Mouse (Mus musculus): ENCODE measurements at regions not wholly inside any gene's neighbourhood (a gene's known extent, or its start where the extent isn't known, plus 50 kb on each side); places are given as distances from the start of the nearest gene placed in this dataset.

DNA sequence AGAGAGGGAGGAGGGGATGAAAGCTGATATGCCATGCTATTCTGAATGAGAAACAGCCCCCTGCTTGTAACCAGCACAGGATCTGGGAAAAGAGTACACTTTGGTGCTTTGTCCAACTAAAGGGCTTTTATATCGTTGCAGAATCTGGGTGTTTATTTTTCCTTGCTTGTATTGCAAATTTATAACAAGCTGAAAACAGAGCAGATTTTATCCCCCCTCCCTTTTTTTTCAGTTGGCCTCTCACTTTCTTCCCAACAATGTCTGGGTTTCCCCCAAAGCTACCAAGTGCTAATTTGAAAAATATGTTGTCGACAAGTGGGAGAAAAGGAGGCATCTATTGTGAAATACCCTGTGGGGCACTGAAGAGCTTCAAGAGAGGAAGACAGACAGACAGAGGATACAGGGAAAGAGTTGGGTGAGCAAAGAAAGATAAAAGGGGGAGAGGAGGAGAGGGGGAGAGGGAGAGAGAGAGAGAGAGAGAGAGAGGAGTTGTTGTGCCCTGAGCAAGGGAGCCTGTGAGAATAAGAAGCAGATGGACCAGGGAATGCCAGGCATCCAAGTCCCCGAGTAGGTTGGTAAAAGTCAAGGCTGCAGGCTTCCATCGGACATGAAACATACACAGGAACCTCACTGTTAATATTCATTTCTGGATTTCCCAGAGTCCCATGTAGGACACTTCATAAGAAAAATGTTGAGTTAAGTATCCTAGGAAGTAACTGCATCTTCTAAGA, 269.5 kb downstream of the Tmem38b start:
- Histone ChIP-seq H3K9ac (replicated peaks) (no peak overlapping the region), H3K27ac (peak overlapping the region; percentile 72), H3K27me3 (no peaks in the 10 kb centered on the region), H3K4me1 (replicated peaks) (peaks cover 22% of the 10 kb centered on the region), H3K4me3 (replicated peaks) (no peak overlapping the region), H3K36me3 (no peaks in the 10 kb centered on the region), H3K4me2 (no peak overlapping the region), H3K9me3 (no peaks in the 10 kb centered on the region)
- WGBS: 25% methylated on average over 4 of the region's 4 CpGs
- ATAC-seq (ENCODE audit: insufficient number of reproducible peaks, insufficient read depth, low FRiP score, low TSS enrichment, low read depth): no peak

GRCm38 (mm10) chr4:54097543-54097942, 271.7 kb downstream of the Tmem38b start:
- Histone ChIP-seq H3K4me3 (replicated peaks) (no peak overlapping the region), H3K4me2 (no peak overlapping the region), H3K4me1 (replicated peaks) (peaks cover 22% of the 10 kb centered on the region), H3K27me3 (no peaks in the 10 kb centered on the region), H3K9me3 (no peaks in the 10 kb centered on the region), H3K36me3 (no peaks in the 10 kb centered on the region), H3K9ac (replicated peaks) (no peak overlapping the region), H3K27ac (no peak overlapping the region)
- WGBS: 85% methylated on average over 2 of the region's 2 CpGs
- ATAC-seq (ENCODE audit: insufficient number of reproducible peaks, insufficient read depth, low FRiP score, low TSS enrichment, low read depth): no peak

GRCm38 (mm10) chr4:54100282-54100681, 274.4 kb downstream of the Tmem38b start:
- H3K4me2 ChIP-seq: no peak overlapping the region
- no peaks in the 10 kb centered on the region for H3K9me3 ChIP-seq
- no peak overlapping the region for H3K4me3 ChIP-seq (replicated peaks)
- no peak for ATAC-seq (ENCODE audit: insufficient number of reproducible peaks, insufficient read depth, low FRiP score, low TSS enrichment, low read depth)
- no peak overlapping the region for H3K9ac ChIP-seq (replicated peaks)
- peaks cover 9% of the 10 kb centered on the region for H3K4me1 ChIP-seq (replicated peaks)
- H3K36me3 ChIP-seq: no peaks in the 10 kb centered on the region
- H3K27ac ChIP-seq: no peak overlapping the region
- H3K27me3 ChIP-seq: no peaks in the 10 kb centered on the region

DNA sequence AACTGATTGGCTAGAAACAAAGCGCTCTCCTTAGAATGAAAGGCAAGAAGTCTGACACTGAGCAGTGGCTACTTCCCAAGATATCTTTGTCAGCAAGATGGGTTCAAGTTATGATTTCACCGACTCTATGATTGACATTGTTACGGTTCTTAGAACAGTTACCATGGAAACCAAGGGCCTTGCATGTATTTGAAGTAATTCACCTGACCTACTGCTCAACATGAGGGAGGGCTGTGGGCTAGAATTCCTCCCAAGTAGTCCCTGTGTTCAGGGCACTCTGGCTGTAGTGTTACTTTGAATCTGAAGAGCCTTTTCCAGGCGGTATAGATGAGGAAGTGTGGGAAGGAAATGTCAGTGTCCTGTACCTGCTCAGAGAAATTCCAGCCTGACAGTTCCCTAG, 281.1 kb downstream of the Tmem38b start:
- Histone ChIP-seq H3K4me2 (no peak overlapping the region), H3K27me3 (no peaks in the 10 kb centered on the region), H3K27ac (no peak overlapping the region), H3K4me1 (replicated peaks) (no peaks in the 10 kb centered on the region), H3K4me3 (replicated peaks) (no peak overlapping the region), H3K9ac (replicated peaks) (no peak overlapping the region), H3K36me3 (no peaks in the 10 kb centered on the region), H3K9me3 (no peaks in the 10 kb centered on the region)
- ATAC-seq (ENCODE audit: insufficient number of reproducible peaks, insufficient read depth, low FRiP score, low TSS enrichment, low read depth): no peak
- 84% methylated on average over 4 of the region's 4 CpGs for WGBS

GRCm38 (mm10) chr4:54116310-54116709, 290.5 kb downstream of the Tmem38b start:
- 61% methylated on average over 2 of the region's 2 CpGs for WGBS
- H3K27ac ChIP-seq: no peak overlapping the region
- no peak overlapping the region for H3K4me3 ChIP-seq (replicated peaks)
- peaks cover 18% of the 10 kb centered on the region for H3K4me1 ChIP-seq (replicated peaks)
- no peaks in the 10 kb centered on the region for H3K36me3 ChIP-seq
- no peaks in the 10 kb centered on the region for H3K9me3 ChIP-seq
- no peak for ATAC-seq (ENCODE audit: insufficient number of reproducible peaks, insufficient read depth, low FRiP score, low TSS enrichment, low read depth)
- H3K27me3 ChIP-seq: no peaks in the 10 kb centered on the region
- no peak overlapping the region for H3K9ac ChIP-seq (replicated peaks)
- no peak overlapping the region for H3K4me2 ChIP-seq

DNA sequence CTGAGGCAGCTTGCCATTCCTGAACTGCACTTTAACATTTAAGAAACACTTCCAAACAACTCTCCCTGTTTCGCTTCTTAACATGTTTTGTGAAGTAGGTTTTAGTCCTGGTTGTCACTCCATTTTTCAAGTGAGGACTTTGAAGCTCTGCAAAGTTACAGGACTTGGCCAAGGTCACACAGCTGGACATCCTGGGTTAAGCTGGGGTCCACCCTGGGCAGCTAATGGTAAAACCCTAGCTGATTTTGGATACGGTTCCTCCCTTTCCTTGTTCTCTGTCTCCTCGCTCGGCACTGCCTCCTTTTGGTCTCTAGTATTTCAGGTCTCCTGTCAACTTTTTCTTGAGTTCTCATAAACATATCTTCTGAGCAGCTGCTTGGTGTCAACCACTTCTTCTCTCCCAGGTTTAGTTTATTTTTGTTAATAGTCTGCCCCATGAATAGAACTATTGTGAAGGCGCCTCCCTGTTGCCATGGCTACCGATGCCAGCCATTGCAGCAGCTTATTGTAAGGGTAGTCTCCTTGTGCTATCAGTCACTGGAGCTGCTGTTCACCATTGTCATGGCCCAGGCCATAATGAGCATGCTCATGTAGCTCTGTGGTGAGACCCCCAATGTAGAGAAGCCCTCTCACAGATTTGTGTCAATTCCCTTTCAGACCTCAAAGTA, 292.5 kb downstream of the Tmem38b start:
- Histone ChIP-seq H3K4me2 (no peak overlapping the region), H3K27ac (no peak overlapping the region), H3K9me3 (no peaks in the 10 kb centered on the region), H3K36me3 (no peaks in the 10 kb centered on the region), H3K27me3 (no peaks in the 10 kb centered on the region), H3K9ac (replicated peaks) (no peak overlapping the region), H3K4me3 (replicated peaks) (no peak overlapping the region), H3K4me1 (replicated peaks) (peaks cover 18% of the 10 kb centered on the region)
- ATAC-seq (ENCODE audit: insufficient number of reproducible peaks, insufficient read depth, low FRiP score, low TSS enrichment, low read depth): no peak
- 82% methylated on average over 6 of the region's 6 CpGs for WGBS

DNA sequence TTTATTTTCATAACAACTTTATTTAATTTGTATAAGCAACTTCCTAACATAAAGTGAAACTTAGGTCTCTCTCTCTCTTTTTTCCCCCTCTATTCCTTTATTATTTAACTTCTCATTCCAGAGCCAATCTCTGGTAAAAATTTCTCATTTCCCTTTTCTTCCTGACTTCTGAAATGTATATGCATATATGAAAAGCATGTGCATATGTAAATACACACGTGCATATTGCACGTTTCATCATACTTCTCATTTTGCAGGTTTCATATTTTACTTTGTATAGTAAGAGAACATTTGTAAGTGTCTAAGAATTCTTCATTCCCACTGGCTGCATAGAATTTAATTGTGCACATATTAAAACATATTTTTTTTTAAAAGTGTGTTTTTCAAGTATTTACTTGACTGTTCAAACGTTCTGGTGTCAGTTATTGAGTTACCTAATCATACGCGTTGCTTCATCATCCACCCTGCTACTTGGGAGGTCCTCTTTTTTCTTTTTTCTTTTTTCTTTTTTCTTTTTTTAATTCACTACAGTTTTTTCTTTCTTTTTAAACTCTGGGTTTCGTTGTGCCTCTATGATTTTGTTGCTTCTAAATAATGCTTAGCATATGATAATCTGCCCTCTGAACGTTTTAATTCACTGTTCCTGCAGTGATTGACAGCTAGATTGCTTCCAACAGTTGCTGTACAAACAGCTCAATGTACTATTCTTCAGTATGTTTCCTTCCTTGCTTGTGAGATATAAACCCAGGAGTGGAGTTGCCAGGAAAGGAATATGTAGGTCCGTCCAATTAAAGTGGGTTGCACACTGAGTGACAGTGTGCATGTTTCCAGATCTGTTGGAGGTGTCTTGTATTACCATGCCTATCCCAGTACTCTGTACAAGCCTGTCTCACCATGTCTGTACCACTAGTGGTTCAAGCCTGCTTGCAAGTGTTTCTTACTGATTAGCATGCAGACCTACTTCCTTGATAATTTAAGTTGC, 303.2 kb downstream of the Tmem38b start:
- H3K4me1 ChIP-seq (replicated peaks): no peaks in the 10 kb centered on the region
- H3K27me3 ChIP-seq: peaks cover 7% of the 10 kb centered on the region; the same call in 1 of the 2 replicates
- no peak overlapping the region for H3K27ac ChIP-seq
- H3K4me2 ChIP-seq: no peak overlapping the region
- H3K36me3 ChIP-seq: no peaks in the 10 kb centered on the region
- H3K4me3 ChIP-seq (replicated peaks): no peak overlapping the region
- WGBS: 69% methylated on average over 8 of the region's 8 CpGs
- no peak overlapping the region for H3K9ac ChIP-seq (replicated peaks)
- H3K9me3 ChIP-seq: no peaks in the 10 kb centered on the region
- no peak for ATAC-seq (ENCODE audit: insufficient number of reproducible peaks, insufficient read depth, low FRiP score, low TSS enrichment, low read depth)

DNA sequence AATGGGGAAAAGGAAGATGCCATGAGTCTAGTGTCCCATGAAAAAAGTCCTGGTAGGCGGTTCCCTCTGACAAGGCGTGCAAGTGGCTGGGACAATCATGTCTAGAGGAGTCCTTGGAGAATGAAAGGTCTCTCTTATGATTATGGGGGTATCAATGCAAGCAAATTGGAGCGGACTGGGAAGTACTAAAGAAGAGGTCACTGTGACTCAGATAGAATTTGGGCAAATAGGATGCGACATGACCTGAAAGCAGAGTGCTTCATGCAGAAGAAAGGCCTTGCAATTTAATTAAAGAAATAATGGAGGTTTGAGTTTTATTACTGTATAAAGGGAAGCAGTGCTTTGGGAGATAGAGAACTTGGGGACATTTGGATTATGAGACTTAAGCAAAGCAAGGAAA, 330.3 kb downstream of the Tmem38b start:
- ATAC-seq (ENCODE audit: insufficient number of reproducible peaks, insufficient read depth, low FRiP score, low TSS enrichment, low read depth): no peak
- H3K4me3 ChIP-seq (replicated peaks): no peak overlapping the region
- 95% methylated on average over 4 of the region's 4 CpGs for WGBS
- no peak overlapping the region for H3K9ac ChIP-seq (replicated peaks)
- no peaks in the 10 kb centered on the region for H3K4me1 ChIP-seq (replicated peaks)
- H3K27me3 ChIP-seq: no peaks in the 10 kb centered on the region
- no peak overlapping the region for H3K4me2 ChIP-seq
- no peaks in the 10 kb centered on the region for H3K9me3 ChIP-seq
- no peak overlapping the region for H3K27ac ChIP-seq
- H3K36me3 ChIP-seq: no peaks in the 10 kb centered on the region

DNA sequence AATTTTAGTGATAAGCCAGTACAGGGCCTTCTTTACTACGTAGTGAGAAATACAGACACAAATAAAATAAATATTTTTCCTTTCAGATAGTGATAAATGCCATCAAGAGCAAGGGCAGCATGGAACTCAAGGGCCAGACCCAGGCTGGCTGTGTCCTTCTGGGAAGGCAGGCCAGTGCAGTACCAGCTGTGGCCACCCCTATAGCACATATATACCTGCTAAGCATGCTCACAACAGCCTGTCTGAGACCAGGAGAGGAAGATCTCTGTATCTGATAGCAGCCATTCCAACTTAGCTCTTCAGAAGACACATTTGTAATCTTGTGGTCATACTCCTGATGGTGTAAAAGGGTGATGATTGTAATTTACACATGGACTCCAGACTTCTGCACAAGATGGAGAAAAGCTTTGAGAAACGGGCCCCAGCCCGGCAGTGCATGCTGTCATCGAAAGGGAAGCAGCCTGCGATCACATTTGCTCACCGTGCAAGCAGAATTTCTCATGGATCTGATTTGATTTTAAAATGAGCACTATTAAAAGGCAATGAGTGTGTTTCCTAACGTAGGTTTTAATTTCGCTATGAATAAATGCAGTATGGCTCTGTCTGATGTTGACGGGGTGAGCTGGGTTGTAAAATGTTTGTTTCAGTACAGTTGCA, 335.6 kb downstream of the Tmem38b start:
- Histone ChIP-seq H3K9ac (replicated peaks) (peak overlapping the region; percentile 27; the same call in 1 of the 2 replicates), H3K4me3 (replicated peaks) (no peak overlapping the region), H3K36me3 (no peaks in the 10 kb centered on the region), H3K27ac (peak overlapping the region; percentile 62), H3K4me2 (no peak overlapping the region), H3K27me3 (no peaks in the 10 kb centered on the region), H3K4me1 (replicated peaks) (peaks cover 11% of the 10 kb centered on the region), H3K9me3 (no peaks in the 10 kb centered on the region)
- 57% methylated on average over 9 of the region's 9 CpGs for WGBS
- no peak for ATAC-seq (ENCODE audit: insufficient number of reproducible peaks, insufficient read depth, low FRiP score, low TSS enrichment, low read depth)

DNA sequence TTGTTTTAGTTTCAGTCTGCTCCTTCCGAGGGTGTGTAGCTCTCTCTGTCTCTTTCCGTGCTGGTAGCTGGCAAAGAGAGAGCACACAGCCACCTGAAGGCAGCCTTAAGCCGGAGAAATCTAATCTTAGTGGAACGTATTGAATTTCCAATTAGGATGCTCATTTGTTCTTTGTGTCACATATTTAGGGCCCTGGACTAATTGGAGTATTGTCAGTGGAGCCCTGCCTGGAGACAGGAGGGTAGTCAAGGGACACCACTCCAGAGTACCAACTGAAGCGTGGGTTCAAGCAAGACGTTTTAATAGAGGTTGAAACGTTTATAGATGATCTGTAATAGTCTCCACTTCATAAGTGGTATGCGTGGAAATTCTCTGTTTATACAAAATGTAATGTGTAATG, 336.5 kb downstream of the Tmem38b start:
- no peak overlapping the region for H3K4me3 ChIP-seq (replicated peaks)
- H3K27ac ChIP-seq: peak overlapping the region; percentile 62
- ATAC-seq (ENCODE audit: insufficient number of reproducible peaks, insufficient read depth, low FRiP score, low TSS enrichment, low read depth): no peak
- no peaks in the 10 kb centered on the region for H3K36me3 ChIP-seq
- H3K9me3 ChIP-seq: no peaks in the 10 kb centered on the region
- WGBS: 59% methylated on average over 8 of the region's 8 CpGs
- H3K4me2 ChIP-seq: no peak overlapping the region
- H3K4me1 ChIP-seq (replicated peaks): peaks cover 11% of the 10 kb centered on the region
- H3K9ac ChIP-seq (replicated peaks): peak overlapping the region; percentile 27; the same call in 1 of the 2 replicates
- no peaks in the 10 kb centered on the region for H3K27me3 ChIP-seq
